In the genomic region with DNA sequence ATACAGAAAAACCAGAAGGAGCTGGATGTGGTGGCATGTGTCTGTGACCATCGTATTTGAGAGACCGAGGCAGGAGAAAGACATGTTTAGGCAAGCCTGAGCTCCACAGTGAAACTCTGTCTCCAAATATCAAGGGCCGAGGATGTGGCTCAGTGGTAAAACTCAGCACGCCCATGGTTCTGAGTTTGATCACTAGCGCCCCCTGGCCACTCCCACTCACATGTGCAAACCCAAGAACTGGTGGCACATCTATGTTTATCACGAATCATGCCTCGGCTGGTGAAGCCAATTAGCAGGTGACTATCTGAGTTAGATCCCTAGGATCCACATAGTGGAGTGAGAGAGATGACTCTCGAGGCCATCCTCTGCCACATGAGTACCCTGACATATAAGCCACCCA, we compare ENCODE assay signal across 9 mouse cellular contexts. TPM values are rescaled to one million over a fixed set of nuclear protein-coding genes. Genes with fewer than 3 reads are reported as not detected.
DNase-seq lines count a peak whose midpoint lies in the region; ATAC-seq and TF ChIP-seq lines count a peak whose summit lies in the region.
"Had no signal": no experiment of that assay in that cellular context is flagged by ENCODE, and none has a peak within 500 bp of the region (broad histone marks: within the 10 kb centered on the region; RNA-seq: fewer than 3 reads in every experiment).

No protein-coding gene starts in this region.

- H3K4me1 ChIP-seq in ES-Bruce4 (ENCODE audit: control insufficient read depth, insufficient read depth, low read length): peaks cover 14% of the 10 kb centered on the region
- peaks cover 65% of the 10 kb centered on the region for H3K4me1 ChIP-seq in embryonic facial prominence, embryonic 10.5 days
- H3K4me1 ChIP-seq in cerebellum, adult 2 months (ENCODE audit: control insufficient read depth, insufficient read depth, low read length): no peaks in the 10 kb centered on the region
- H3K4me1 ChIP-seq in midbrain, embryonic 15.5 days: peaks cover 12% of the 10 kb centered on the region

- no peaks in the 10 kb centered on the region for H3K9me3 ChIP-seq in ES-Bruce4 (replicated peaks; ENCODE audit: control insufficient read depth, insufficient read depth, low read length, poor library complexity, severe bottlenecking)
- H3K9me3 ChIP-seq in embryonic facial prominence, embryonic 10.5 days: 0 out of 2 replicates have a peak, but pooled peaks cover 3% of the 10 kb centered on the region
- no peaks in the 10 kb centered on the region for H3K9me3 ChIP-seq in midbrain, embryonic 15.5 days

- DNase-seq in heart, postnatal 4 days: peak; percentile 39
- no peak for DNase-seq in heart, postnatal 25 days (ENCODE audit: low spot score)
- DNase-seq in embryonic facial prominence, embryonic 10.5 days (ENCODE audit: low spot score): peak; percentile 34
- DNase-seq in naive thymus-derived CD4-positive, alpha-beta T cell, adult 2 months (ENCODE audit: low read depth): peak; percentile 13
- no peak for DNase-seq in cerebellum, adult 2 months
- DNase-seq in cerebellum, postnatal 4 days (ENCODE audit: low spot score in 2 of 2): no peak

- H3K9ac ChIP-seq in ES-Bruce4 (ENCODE audit: low read depth, poor library complexity, severe bottlenecking): no peak overlapping the region
- no peak overlapping the region for H3K9ac ChIP-seq in midbrain, embryonic 15.5 days

- 70% methylated on average over 8 of the region's 8 CpGs for WGBS in embryonic facial prominence, embryonic 10.5 days
- WGBS in cerebellum, adult 2 months: 81% methylated on average over 8 of the region's 8 CpGs
- WGBS in midbrain, embryonic 15.5 days: 80% methylated on average over 8 of the region's 8 CpGs

- TF ChIP-seq EP300 in ES-Bruce4 (IDR thresholded peaks at IDR 0.05; ENCODE audit: insufficient read depth, low read depth, low read length): no peak

- TF ChIP-seq POLR2A in ES-Bruce4 (IDR thresholded peaks at IDR 0.05; ENCODE audit: insufficient read depth, low read length): no peak
- TF ChIP-seq POLR2A in cerebellum, adult 2 months (IDR thresholded peaks at IDR 0.05; ENCODE audit: borderline replicate concordance, insufficient read depth, low read length): no peak

- no peaks in the 10 kb centered on the region for H3K36me3 ChIP-seq in ES-Bruce4 (ENCODE audit: control insufficient read depth, insufficient read depth, low read length, poor library complexity, severe bottlenecking)
- H3K36me3 ChIP-seq in embryonic facial prominence, embryonic 10.5 days (replicated peaks): no peaks in the 10 kb centered on the region
- H3K36me3 ChIP-seq in midbrain, embryonic 15.5 days (replicated peaks): no peaks in the 10 kb centered on the region

- H3K27me3 ChIP-seq in ES-Bruce4 (ENCODE audit: control insufficient read depth, insufficient read depth, low read length, poor library complexity, severe bottlenecking): no peaks in the 10 kb centered on the region
- H3K27me3 ChIP-seq in embryonic facial prominence, embryonic 10.5 days (replicated peaks; ENCODE audit: low read depth, poor library complexity, severe bottlenecking): peaks cover 42% of the 10 kb centered on the region
- H3K27me3 ChIP-seq in cerebellum, adult 2 months (ENCODE audit: control insufficient read depth, insufficient read depth, low read length): no peaks in the 10 kb centered on the region; the same call in 1 of the 2 replicates
- H3K27me3 ChIP-seq in midbrain, embryonic 15.5 days (replicated peaks): peaks cover 26% of the 10 kb centered on the region

- intact Hi-C loops in heart, postnatal 25 days (cut with DNase I): loop anchor here (5.0 kb wide), 1 partner anchor 45 kb away; no protein-coding TSS in a partner anchor

- H3K4me3 ChIP-seq in ES-Bruce4 (ENCODE audit: low read depth, low read length): no peak overlapping the region
- H3K4me3 ChIP-seq in embryonic facial prominence, embryonic 10.5 days: no peak overlapping the region
- H3K4me3 ChIP-seq in cerebellum, adult 2 months (replicated peaks; ENCODE audit: insufficient read depth, low read depth, low read length): no peak overlapping the region
- no peak overlapping the region for H3K4me3 ChIP-seq in midbrain, embryonic 15.5 days

- no peak overlapping the region for H3K27ac ChIP-seq in ES-Bruce4 (ENCODE audit: insufficient read depth, low read length)
- H3K27ac ChIP-seq in embryonic facial prominence, embryonic 10.5 days (replicated peaks): no peak overlapping the region
- no peak overlapping the region for H3K27ac ChIP-seq in cerebellum, adult 2 months (ENCODE audit: insufficient read depth, low read length)
- H3K27ac ChIP-seq in midbrain, embryonic 15.5 days: no peak overlapping the region

- TF ChIP-seq CTCF in ES-Bruce4 (IDR thresholded peaks at IDR 0.05; ENCODE audit: low read depth, low read length): peak; percentile 54
- TF ChIP-seq CTCF in cerebellum, adult 2 months (IDR thresholded peaks at IDR 0.05; ENCODE audit: borderline replicate concordance, insufficient read depth, low read depth, low read length): no peak

- ATAC-seq in midbrain, embryonic 15.5 days (replicated peaks): no peak
- ATAC-seq: forebrain, embryonic 16.5 days had no signal

- no peak overlapping the region for H3K4me2 ChIP-seq in midbrain, embryonic 15.5 days

RNA-seq across cellular contexts. Expression of gene Oaf, which starts 27.6 kb away (rescaled TPM):
- 10 to 100 TPM; 22.1 to 27.7 TPM for total RNA-seq in heart, postnatal 4 days (2021)
- total RNA-seq in heart, postnatal 25 days (2021): 10 to 100 TPM in 1 of 2 experiments, 1 to 10 TPM in 1; 9.4 to 14.8 TPM
- polyA plus RNA-seq in ES-Bruce4 (2011; ENCODE audit: insufficient read depth, insufficient read length, low read depth, missing spikeins): 3.7 and 4.8 TPM in 2 replicates
- polyA plus RNA-seq in embryonic facial prominence, embryonic 10.5 days (2016; fragmentation: Nextera tagmentation; extraction: Ambion mirVana): 55.2 and 57.0 TPM in 2 replicates
- 5.2 and 6.3 TPM in 2 replicates for polyA plus RNA-seq in cerebellum, adult 2 months (2012; rRNA removed)
- polyA plus RNA-seq in midbrain, embryonic 15.5 days (2015; fragmentation: Nextera tagmentation; extraction: Ambion mirVana): 5.1 and 6.4 TPM in 2 replicates

RNA-seq across cellular contexts. Expression of gene Trim29, which starts 43.3 kb away (rescaled TPM):
- under 1 TPM in 1 of 2 experiments, not detected in 1; 0.19 TPM for total RNA-seq in heart, postnatal 4 days (2021)
- under 1 TPM in 1 of 2 experiments, not detected in 1; 0.10 TPM for total RNA-seq in heart, postnatal 25 days (2021)
- polyA plus RNA-seq in ES-Bruce4 (2011; ENCODE audit: insufficient read depth, insufficient read length, low read depth, missing spikeins): 1.3 TPM in 2 replicates
- polyA plus RNA-seq in embryonic facial prominence, embryonic 10.5 days (2016; fragmentation: Nextera tagmentation; extraction: Ambion mirVana): 4.4 and 4.7 TPM in 2 replicates
- 0.18 and 0.44 TPM in 2 replicates for polyA plus RNA-seq in cerebellum, adult 2 months (2012; rRNA removed)
- 0.62 TPM in 1 of 2 replicates, not detected in the other for polyA plus RNA-seq in midbrain, embryonic 15.5 days (2015; fragmentation: Nextera tagmentation; extraction: Ambion mirVana)
- polyA plus RNA-seq: forebrain, embryonic 16.5 days had no signal

RNA-seq across cellular contexts. Expression of gene Pou2f3, which starts 57.2 kb away (rescaled TPM):
- under 1 TPM; 0.11 to 0.17 TPM for total RNA-seq in heart, postnatal 4 days (2021)
- under 1 TPM in 1 of 2 experiments, not detected in 1; 0.11 TPM for total RNA-seq in heart, postnatal 25 days (2021)
- 2.4 and 2.9 TPM in 2 replicates for polyA plus RNA-seq in ES-Bruce4 (2011; ENCODE audit: insufficient read depth, insufficient read length, low read depth, missing spikeins)
- polyA plus RNA-seq in embryonic facial prominence, embryonic 10.5 days (2016; fragmentation: Nextera tagmentation; extraction: Ambion mirVana): not detected in 2 replicates
- polyA plus RNA-seq in cerebellum, adult 2 months (2012; rRNA removed): 0.07 and 0.10 TPM in 2 replicates
- polyA plus RNA-seq in midbrain, embryonic 15.5 days (2015; fragmentation: Nextera tagmentation; extraction: Ambion mirVana): 0.08 and 0.14 TPM in 2 replicates
- polyA plus RNA-seq: forebrain, embryonic 16.5 days had no signal

Comparison
In these comparisons a context has a peak if more than half of its experiments do, and no peak if none do; other contexts are left out.
1. DNase-seq: peak in heart, postnatal 4 days (single experiment), embryonic facial prominence, embryonic 10.5 days (single experiment) and naive thymus-derived CD4-positive, alpha-beta T cell, adult 2 months (single experiment); none in heart, postnatal 25 days (single experiment), cerebellum, adult 2 months (0 of 2) and cerebellum, postnatal 4 days (0 of 2).